Mouse (Mus musculus): ENCODE measurements around the gene Helz. TPM values are rescaled to one million over a fixed set of nuclear protein-coding genes. Genes with fewer than 3 reads are reported as not detected.

Helz gene
- polyA plus RNA-seq, 1 experiment from 2014 or later = 27.4 TPM

- H3K27ac ChIP-seq (ENCODE audit: low read depth, low read length) = no peak overlapping the region
- 81% methylated on average over 6 of the region's 6 CpGs for WGBS
- no peak for ATAC-seq (replicated peaks; ENCODE audit: low FRiP score)
These were observed 157.3 kb downstream of the Helz start for GRCm38 (mm10) chr11:107705060-107705459.

DNA sequence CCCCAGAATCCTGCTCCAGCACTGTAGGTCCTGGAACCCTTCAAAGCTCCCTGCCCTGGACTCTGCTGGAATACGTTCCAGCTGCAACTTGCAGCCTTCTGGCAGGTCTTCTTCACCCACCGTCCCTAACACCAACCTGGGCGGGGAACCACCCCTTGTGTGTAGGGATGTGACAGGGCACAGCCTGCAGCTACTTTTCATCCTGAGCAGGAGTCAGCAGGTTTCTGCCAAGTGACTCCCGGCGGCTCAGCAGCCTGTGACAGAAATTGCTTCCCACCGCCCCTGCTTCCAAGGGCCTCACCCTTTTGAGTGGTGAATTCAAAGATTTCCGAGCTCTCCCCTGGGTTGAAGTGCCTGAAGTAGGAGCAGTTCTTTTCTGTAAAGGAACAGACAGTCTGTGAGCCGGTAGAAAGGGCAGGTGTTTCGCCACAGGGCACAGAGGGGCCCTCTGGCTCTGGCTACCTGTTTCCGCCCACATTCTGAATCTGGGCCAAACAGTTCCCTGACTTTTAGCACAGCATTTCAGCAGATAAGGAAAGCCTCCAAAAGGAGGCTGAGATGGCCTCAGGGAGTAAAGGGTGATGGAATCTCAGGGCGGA lies 157.8 kb downstream of the Helz start:
- DNase-seq (ENCODE audit: low spot score) = no peak
- Histone ChIP-seq H3K4me1 (replicated peaks; ENCODE audit: control insufficient read depth, insufficient read depth, low read length) (peaks cover 11% of the 10 kb centered on the region; the same call in 1 of the 2 replicates), H3K27me3 (ENCODE audit: control insufficient read depth, insufficient read depth, low read length) (no peaks in the 10 kb centered on the region), H3K9ac (ENCODE audit: low read length) (no peak overlapping the region), H3K4me2 (ENCODE audit: low read depth, low read length, severe bottlenecking) (no peak overlapping the region), H3K9me3 (ENCODE audit: control insufficient read depth, low read length) (no peaks in the 10 kb centered on the region), H3K4me3 (ENCODE audit: low read depth, low read length) (no peak overlapping the region), H3K27ac (ENCODE audit: low read depth, low read length) (no peak overlapping the region), H3K36me3 (ENCODE audit: control insufficient read depth, insufficient read depth, low read length) (no peaks in the 10 kb centered on the region)
- 76% methylated on average over 11 of the region's 11 CpGs for WGBS
- no peak for ATAC-seq (replicated peaks; ENCODE audit: low FRiP score)

More at GRCm38 (mm10) chr11:107705060-107705459, 157.3 kb downstream of the Helz start:
- DNase-seq (ENCODE audit: low spot score) = no peak
- no peaks in the 10 kb centered on the region for H3K36me3 ChIP-seq (ENCODE audit: control insufficient read depth, insufficient read depth, low read length)
- H3K9ac ChIP-seq (ENCODE audit: low read length) = no peak overlapping the region
- H3K4me3 ChIP-seq (ENCODE audit: low read depth, low read length) = no peak overlapping the region
- no peak overlapping the region for H3K4me2 ChIP-seq (ENCODE audit: low read depth, low read length, severe bottlenecking)
- H3K9me3 ChIP-seq (ENCODE audit: control insufficient read depth, low read length) = no peaks in the 10 kb centered on the region
- no peaks in the 10 kb centered on the region for H3K27me3 ChIP-seq (ENCODE audit: control insufficient read depth, insufficient read depth, low read length)
- H3K4me1 ChIP-seq (replicated peaks; ENCODE audit: control insufficient read depth, insufficient read depth, low read length) = peaks cover 11% of the 10 kb centered on the region; the same call in 1 of the 2 replicates

GRCm38 (mm10) chr11:107707897-107708610 lies 160.3 kb downstream of the Helz start:
- H3K4me2 ChIP-seq (ENCODE audit: low read depth, low read length, severe bottlenecking) = peak overlapping the region; percentile 24; the same call in 1 of the 2 replicates
- DNase-seq (ENCODE audit: low spot score) (no peak), ATAC-seq (replicated peaks; ENCODE audit: low FRiP score) (peak; percentile 46; the same call in 1 of the 2 replicates)
- no peaks in the 10 kb centered on the region for H3K9me3 ChIP-seq (ENCODE audit: control insufficient read depth, low read length)
- no peak overlapping the region for H3K4me3 ChIP-seq (ENCODE audit: low read depth, low read length)
- no peaks in the 10 kb centered on the region; the same call in 1 of the 2 replicates for H3K27me3 ChIP-seq (ENCODE audit: control insufficient read depth, insufficient read depth, low read length)
- H3K36me3 ChIP-seq (ENCODE audit: control insufficient read depth, insufficient read depth, low read length) = no peaks in the 10 kb centered on the region
- H3K9ac ChIP-seq (ENCODE audit: low read length) = peak overlapping the region; percentile 24; the same call in 1 of the 2 replicates
- WGBS = 20% methylated on average over 20 of the region's 20 CpGs
- peaks cover 11% of the 10 kb centered on the region; the same call in 1 of the 2 replicates for H3K4me1 ChIP-seq (replicated peaks; ENCODE audit: control insufficient read depth, insufficient read depth, low read length)
- no peak overlapping the region for H3K27ac ChIP-seq (ENCODE audit: low read depth, low read length)

DNA sequence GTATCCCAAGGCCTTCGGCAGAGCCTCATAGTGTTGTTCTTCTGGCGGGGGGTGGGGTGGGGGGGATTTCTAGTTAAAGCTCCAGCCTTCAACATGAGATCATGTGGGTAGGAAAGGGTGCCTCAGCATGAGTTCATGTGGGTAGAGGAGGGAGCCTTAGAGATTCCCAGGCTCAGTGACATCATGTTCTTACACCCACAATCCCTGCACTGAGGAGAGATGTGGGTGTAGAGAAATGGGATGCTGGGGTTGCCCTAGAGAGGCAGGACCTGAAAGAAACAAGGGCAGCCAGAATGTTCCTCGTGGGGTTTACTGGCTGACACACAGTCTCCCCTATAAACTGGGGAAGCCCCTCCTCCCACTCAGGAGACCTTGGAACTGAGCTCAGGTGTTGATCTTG lies 162.6 kb downstream of the Helz start:
- no peaks in the 10 kb centered on the region for H3K9me3 ChIP-seq (ENCODE audit: control insufficient read depth, low read length)
- no peak overlapping the region for H3K27ac ChIP-seq (ENCODE audit: low read depth, low read length)
- H3K4me1 ChIP-seq (replicated peaks; ENCODE audit: control insufficient read depth, insufficient read depth, low read length) = peaks cover 10% of the 10 kb centered on the region; the same call in 1 of the 2 replicates
- no peak overlapping the region for H3K9ac ChIP-seq (ENCODE audit: low read length)
- no peaks in the 10 kb centered on the region; the same call in 1 of the 2 replicates for H3K27me3 ChIP-seq (ENCODE audit: control insufficient read depth, insufficient read depth, low read length)
- no peak overlapping the region for H3K4me2 ChIP-seq (ENCODE audit: low read depth, low read length, severe bottlenecking)
- no peaks in the 10 kb centered on the region for H3K36me3 ChIP-seq (ENCODE audit: control insufficient read depth, insufficient read depth, low read length)
- no peak for ATAC-seq (replicated peaks; ENCODE audit: low FRiP score)
- H3K4me3 ChIP-seq (ENCODE audit: low read depth, low read length) = no peak overlapping the region
- no peak for DNase-seq (ENCODE audit: low spot score)
- WGBS = 74% methylated on average over 3 of the region's 3 CpGs

DNA sequence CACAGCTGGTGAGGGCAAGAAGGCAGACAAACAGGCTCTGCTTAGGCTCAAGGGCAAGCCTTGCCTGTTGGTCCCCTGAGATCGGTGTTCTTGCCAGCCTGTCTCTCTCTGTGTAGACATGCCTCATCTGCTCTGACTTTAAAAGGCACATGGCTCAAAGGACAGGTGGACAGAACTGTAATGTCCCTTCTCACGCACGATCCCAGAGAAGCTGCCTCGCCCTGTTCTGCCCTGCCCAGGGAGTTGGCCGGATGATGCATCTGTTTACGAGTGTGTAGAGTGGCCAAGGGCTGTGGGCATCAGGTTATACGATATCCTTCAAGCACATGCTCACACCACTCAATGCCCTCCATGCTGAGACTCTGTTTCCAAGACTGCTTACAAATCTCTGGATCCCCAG lies 166.6 kb downstream of the Helz start:
- no peak for ATAC-seq (replicated peaks; ENCODE audit: low FRiP score)
- Histone ChIP-seq H3K27ac (ENCODE audit: low read depth, low read length) (no peak overlapping the region), H3K27me3 (ENCODE audit: control insufficient read depth, insufficient read depth, low read length) (no peaks in the 10 kb centered on the region; the same call in 1 of the 2 replicates), H3K9ac (ENCODE audit: low read length) (no peak overlapping the region), H3K36me3 (ENCODE audit: control insufficient read depth, insufficient read depth, low read length) (no peaks in the 10 kb centered on the region), H3K9me3 (ENCODE audit: control insufficient read depth, low read length) (no peaks in the 10 kb centered on the region), H3K4me2 (ENCODE audit: low read depth, low read length, severe bottlenecking) (no peak overlapping the region), H3K4me3 (ENCODE audit: low read depth, low read length) (no peak overlapping the region), H3K4me1 (replicated peaks; ENCODE audit: control insufficient read depth, insufficient read depth, low read length) (no peaks in the 10 kb centered on the region)
- WGBS = 89% methylated on average over 7 of the region's 7 CpGs
- DNase-seq (ENCODE audit: low spot score) = no peak

- Histone ChIP-seq H3K36me3 (ENCODE audit: control insufficient read depth, insufficient read depth, low read length) (no peaks in the 10 kb centered on the region), H3K27ac (ENCODE audit: low read depth, low read length) (no peak within 1 kb of the TSS), H3K4me2 (ENCODE audit: low read depth, low read length, severe bottlenecking) (no peak within 1 kb of the TSS), H3K9me3 (ENCODE audit: control insufficient read depth, low read length) (no peaks in the 10 kb centered on the region), H3K9ac (ENCODE audit: low read length) (no peak within 1 kb of the TSS), H3K4me3 (ENCODE audit: low read depth, low read length) (no peak within 1 kb of the TSS), H3K27me3 (ENCODE audit: control insufficient read depth, insufficient read depth, low read length) (no peaks in the 10 kb centered on the region; the same call in 1 of the 2 replicates), H3K4me1 (replicated peaks; ENCODE audit: control insufficient read depth, insufficient read depth, low read length) (no peaks in the 10 kb centered on the region)
- no peak for ATAC-seq (replicated peaks; ENCODE audit: low FRiP score)
- DNase-seq (ENCODE audit: low spot score) = no peak
- WGBS = 87% methylated on average over 16 of the region's 16 CpGs
These were observed 168.7 kb downstream of the Helz start, which contains the start of gene Cacng1 for GRCm38 (mm10) chr11:107716332-107716938. TSS of gene Cacng1 (minus strand) at chr11:107716522.

- ATAC-seq (replicated peaks; ENCODE audit: low FRiP score) (no peak), DNase-seq (ENCODE audit: low spot score) (no peak)
- no peak overlapping the region for H3K27ac ChIP-seq (ENCODE audit: low read depth, low read length)
- H3K4me2 ChIP-seq (ENCODE audit: low read depth, low read length, severe bottlenecking) = no peak overlapping the region
- H3K9me3 ChIP-seq (ENCODE audit: control insufficient read depth, low read length) = no peaks in the 10 kb centered on the region
- no peaks in the 10 kb centered on the region for H3K27me3 ChIP-seq (ENCODE audit: control insufficient read depth, insufficient read depth, low read length)
- H3K9ac ChIP-seq (ENCODE audit: low read length) = no peak overlapping the region
- no peaks in the 10 kb centered on the region for H3K4me1 ChIP-seq (replicated peaks; ENCODE audit: control insufficient read depth, insufficient read depth, low read length)
- H3K4me3 ChIP-seq (ENCODE audit: low read depth, low read length) = no peak overlapping the region
- H3K36me3 ChIP-seq (ENCODE audit: control insufficient read depth, insufficient read depth, low read length) = no peaks in the 10 kb centered on the region
- 89% methylated on average over 9 of the region's 9 CpGs for WGBS
These were observed 172.7 kb downstream of the Helz start for GRCm38 (mm10) chr11:107720264-107721021.

GRCm38 (mm10) chr11:107721057-107721456 lies 173.3 kb downstream of the Helz start:
- Histone ChIP-seq H3K27ac (ENCODE audit: low read depth, low read length) (no peak overlapping the region), H3K4me2 (ENCODE audit: low read depth, low read length, severe bottlenecking) (no peak overlapping the region), H3K9ac (ENCODE audit: low read length) (no peak overlapping the region), H3K4me3 (ENCODE audit: low read depth, low read length) (no peak overlapping the region), H3K36me3 (ENCODE audit: control insufficient read depth, insufficient read depth, low read length) (no peaks in the 10 kb centered on the region), H3K27me3 (ENCODE audit: control insufficient read depth, insufficient read depth, low read length) (no peaks in the 10 kb centered on the region), H3K9me3 (ENCODE audit: control insufficient read depth, low read length) (no peaks in the 10 kb centered on the region), H3K4me1 (replicated peaks; ENCODE audit: control insufficient read depth, insufficient read depth, low read length) (no peaks in the 10 kb centered on the region)
- WGBS = 83% methylated on average over 7 of the region's 7 CpGs
- ATAC-seq (replicated peaks; ENCODE audit: low FRiP score) (no peak), DNase-seq (ENCODE audit: low spot score) (no peak)

All from forebrain, embryonic 11.5 days (tissue).